Mouse (Mus musculus): ENCODE measurements around the gene Ube4a.

The Ube4a gene

DNA sequence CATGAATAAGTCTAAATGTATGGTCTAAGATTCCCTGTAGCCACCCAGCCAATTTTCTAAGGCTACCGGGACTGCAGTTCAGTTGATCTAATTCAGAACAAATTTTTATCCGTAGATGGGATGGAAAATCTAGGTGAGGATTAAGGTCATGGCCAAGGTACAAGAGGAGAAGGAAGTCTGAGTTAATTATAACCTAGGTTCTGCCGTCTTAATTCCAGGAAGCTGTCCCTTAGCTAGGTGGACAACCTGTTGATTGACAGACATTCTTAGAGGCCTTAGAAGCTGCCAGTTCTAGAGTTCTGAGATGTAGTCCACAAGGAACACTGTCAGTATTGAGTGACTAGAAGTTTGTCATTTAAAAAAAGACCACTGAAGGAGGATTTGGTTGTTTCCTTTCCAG lies 65.7 kb downstream of the Ube4a start:
- DNase-seq (ENCODE audit: low spot score), result peak; percentile 23

DNA sequence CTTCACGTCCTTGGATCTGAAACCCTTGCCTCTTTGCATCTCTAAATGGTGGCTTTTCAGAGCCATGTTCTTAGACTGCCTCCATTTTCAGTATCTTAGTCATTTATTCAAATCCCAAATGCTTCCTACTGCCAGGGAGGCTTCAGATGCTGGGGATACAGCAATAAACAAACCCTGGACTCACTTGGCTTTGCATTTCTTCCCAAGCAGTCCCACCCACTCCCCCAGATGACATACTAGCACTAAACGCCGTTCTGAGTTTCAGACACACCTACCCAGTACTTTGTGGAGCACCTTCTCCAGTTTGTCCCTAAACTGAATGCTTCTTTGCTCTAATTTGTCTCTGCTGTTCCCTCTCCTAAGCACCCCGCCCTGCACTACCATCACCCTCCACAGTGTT lies 68.4 kb downstream of the Ube4a start:
- DNase-seq (ENCODE audit: low spot score), result no peak

DNA sequence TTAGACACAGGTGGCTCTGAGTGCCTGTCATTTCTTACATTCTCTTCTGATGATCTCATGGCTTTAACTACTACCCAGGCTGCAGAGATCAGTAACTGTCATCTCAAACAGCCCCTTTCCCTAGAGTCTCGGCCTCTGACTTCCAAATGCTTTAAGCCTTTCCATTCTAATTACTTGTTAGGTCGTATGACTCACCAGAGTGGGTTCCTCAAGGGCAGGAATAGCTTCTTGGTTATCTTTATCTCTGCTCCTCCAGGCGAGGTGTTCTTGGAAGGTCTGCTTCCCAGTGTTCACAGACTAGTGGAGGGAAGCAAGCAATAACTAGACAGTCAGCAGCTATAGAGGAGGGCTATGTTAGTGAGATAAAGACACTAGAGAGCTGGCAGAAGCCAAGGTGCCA lies 72.7 kb downstream of the Ube4a start:
- DNase-seq (ENCODE audit: low spot score), result no peak

DNA sequence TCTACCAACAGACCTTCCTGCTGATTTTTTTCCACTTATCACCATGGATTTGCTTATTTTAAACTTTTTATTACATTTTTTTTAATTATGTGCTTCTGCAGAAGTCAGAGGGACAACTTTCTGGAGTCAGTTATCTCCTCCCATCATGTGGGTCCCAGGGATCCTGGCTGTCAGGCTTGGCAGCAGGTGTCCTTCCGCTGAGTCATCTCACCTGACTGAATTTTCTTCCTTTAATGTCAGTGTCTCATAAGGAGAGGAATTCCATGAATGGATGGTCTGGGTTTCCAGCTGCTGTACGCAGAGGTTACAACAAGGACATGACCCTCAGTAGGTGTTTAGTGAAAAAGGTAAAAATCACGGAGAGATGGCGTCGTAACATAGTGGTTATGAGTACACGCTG lies 74.2 kb downstream of the Ube4a start:
- no peak for DNase-seq (ENCODE audit: low spot score)

DNA sequence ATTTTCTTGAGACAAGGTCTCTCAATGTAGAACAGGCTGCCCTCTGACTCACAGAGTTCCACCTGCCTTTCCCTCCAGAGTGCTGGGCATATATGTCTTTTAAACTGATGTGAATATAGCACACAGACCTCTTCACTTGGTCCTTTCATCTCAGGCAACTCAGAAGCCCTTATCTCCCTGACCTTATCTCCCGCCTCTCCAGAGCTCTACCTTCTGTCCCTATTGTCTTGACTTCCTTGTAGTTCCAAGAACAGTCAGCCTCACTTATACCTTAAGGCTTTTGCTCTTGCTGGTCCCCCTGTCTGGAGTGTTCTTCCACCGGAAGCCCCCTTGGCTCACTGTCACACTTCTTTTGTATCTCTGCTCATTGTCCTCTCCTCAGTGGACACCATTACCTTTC lies 75.3 kb downstream of the Ube4a start:
- no peak for DNase-seq (ENCODE audit: low spot score)

DNA sequence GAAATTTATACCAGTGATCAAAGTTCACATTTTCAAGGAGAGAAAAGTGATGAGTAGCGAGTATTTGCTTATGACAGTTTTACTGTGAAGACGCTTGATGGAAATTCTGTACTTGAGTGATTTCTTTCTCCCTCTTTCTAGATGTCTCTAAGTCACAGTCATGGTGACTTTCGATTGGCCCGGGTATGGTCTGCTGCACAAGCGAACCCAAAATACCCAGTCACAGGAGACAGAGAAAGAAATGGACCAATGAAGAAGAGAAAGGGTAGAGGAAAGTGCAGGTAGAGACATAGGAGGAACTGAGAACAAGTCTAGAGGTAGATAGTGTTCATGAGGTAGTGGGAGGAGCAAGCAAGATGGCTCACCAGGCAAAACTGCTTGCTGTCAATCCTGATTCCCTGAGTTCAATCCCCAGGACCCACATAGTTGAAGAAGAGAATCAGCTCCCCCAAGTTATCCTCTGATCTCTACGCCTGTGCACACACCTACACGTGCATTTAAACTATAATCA lies 77.2 kb downstream of the Ube4a start:
- no peak for DNase-seq (ENCODE audit: low spot score)

DNA sequence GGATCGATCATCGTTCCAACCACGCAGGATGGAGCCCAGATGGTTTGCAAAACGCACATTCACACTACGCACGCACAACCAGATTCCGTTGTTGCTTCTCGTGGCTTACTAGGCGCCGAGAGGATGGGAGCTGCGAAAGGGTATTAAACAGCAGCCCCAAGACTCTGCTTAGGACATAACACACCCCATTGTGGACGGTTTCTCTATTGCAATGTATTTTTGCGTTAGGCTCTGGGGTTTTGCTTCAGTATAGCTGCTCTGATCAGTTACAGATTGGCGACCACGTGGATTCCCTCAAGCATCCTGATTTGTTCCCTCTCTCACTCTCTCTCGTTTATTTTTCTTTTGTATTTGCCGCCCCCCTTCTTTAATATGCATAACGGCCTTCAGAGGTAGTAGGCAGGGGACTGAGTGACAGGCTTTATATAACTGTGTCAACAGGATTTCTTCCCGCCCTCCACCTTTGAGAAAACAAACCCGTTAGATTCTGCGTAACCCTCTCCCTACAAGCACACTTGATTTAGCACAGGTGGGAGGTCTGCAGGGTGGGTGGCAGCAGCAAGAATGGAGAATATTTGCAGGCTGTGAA lies 82.3 kb downstream of the Ube4a start:
- DNase-seq (ENCODE audit: low spot score), result no peak

DNA sequence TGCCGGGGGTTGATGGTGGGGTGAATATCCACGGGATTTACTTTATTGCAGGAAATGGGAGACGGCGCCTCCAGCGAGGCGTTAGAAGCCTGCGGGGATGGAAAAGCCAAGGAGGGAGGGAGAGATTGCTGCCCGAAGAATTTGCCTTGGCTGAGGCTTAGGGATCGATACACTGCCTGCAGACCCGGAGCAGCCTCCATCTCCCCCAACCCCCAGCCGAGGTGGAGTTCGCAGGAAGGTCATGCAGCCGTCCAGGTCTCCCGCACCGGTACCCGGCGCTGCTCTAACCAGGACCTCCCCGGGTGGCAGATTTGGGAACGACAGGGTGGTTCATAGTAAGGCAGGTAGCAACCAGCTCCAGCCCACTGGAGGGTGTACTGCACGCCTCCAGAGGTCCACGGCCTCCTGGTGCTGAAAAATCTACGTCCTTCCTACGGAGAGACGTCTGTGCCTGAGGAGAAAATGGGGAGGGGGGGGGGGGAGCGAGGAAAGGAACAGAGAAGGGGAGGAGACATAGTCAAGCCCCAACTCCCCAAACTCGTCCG lies 82.9 kb downstream of the Ube4a start:
- DNase-seq (ENCODE audit: low spot score), result peak; percentile 54

DNA sequence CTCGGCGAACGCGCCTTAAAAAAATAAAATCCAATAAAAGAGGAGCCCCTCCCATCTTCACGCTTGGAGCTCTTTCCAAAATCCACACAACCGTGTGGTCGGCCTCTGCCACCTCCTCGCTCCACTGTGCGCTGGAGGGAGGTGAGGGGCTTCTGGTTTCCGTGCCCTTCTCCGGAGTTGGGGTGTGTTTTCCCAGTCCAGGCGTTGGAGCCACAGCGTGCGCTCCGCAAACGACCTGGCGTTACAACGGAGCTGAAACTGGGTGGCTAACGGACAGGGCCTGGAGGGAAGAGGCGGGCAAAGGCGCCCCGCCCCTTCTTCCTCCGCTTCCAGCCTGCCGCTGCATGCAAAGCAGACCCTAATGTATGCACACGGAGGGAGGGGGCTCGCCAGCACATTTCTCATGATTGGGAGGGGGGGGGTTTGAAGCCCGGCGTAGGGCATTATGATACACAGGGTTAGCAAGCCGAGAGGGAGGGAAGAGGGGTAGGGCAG lies 83.4 kb downstream of the Ube4a start:
- peak; percentile 89 for DNase-seq (ENCODE audit: low spot score)

DNA sequence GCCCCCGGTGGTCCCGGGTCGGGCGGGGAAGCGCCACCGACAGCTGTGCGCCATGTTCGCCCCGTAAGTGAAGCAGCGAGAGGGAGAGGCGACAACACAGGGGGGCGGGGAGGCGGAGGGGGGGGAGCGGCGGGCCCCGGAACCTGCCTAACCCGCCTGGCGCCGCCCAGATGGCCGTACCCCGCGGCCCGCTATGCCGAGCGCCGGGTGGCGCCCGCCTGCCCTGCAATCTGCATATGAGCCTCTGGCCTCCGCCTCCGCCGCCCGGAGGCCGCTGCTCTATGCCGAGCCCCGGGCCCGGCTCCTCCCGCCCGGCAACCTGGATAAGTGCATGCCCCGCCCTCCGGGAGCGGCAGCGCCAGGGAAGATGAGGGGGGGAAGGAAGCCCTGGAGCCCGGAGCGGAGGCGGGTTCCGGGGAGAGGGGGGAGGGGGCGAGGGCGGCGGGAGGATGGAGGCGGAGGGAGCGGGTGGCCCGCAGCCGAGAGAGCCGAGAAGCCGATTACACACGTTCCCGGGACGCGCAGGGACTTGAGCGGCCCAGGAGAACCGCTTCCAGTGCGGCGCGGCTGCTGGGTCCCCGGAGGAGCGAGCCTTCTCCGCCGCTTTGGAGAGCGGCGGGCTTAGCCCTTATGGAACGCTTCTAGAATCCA lies 84.1 kb downstream of the Ube4a start, which contains the start of gene Kmt2a:
Gene Kmt2a, minus strand, starts transcription at position 76 of the 651 bp plus-strand sequence.
- peak; percentile 98 for DNase-seq (ENCODE audit: low spot score)

DNA sequence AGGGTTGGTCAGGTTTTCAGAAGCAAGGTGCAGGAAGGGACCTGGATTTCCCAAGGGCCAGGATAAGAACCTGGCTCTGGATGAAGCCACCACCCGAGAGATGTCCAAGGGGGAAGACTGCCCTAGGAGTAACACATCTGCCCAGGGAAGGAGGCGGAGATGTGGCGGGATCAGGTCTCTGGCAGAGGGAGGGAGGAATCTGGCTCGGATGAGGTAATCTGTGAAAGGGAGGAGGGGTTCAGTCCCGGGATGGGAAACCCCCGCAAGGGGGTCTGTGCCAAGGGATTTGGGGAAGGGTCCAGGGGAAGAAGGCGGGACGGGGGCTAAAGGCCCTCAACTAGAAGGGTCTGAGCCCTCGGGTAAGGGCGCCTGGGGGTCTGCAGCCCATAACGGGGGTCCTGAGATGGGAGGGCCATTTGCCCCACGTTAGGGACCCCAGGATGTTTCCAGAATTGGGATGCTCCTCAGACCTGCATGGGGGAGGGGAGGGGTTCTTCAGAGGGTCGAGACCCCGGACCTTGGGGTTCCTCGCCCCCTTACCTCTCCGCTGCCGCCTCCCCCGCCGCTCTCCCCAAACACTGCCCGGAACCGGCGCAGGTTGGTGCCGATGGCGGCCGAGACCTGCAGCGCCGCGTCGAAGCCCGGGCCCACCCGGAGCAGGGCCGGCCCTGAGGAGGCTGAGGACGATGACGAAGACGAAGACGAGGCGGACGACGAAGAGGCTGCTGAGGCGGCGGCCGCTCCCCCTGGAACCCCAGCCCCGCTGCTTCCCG lies 84.9 kb downstream of the Ube4a start:
- peak; percentile 22 for DNase-seq (ENCODE audit: low spot score)

DNA sequence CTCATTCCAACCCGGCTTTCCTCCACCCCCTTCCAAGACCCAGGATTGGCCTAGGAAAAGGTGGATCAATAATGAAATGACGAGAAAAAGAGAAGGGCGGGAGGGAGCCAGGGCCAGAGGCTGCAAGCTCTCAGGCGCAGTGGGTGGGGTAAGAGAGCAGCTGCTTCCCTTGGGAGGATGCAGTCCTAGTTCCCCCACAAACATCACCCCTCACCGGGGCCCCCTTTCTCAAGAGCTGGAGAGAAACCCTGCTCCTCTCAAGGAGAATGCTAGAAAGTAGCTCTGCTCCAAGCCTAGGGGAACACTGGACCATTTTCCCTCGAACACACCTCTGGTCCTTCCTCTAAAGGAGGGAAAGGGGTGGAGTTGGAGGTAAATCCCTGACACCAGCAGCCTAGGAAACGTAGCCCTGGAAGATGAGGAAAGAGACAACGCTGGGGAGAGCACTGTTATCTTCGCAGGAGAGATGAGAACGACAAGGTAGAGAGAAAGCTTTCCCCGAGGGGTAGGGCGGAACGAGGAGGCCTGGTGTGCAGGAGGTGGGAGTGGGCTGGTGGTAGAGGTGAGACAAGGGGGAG lies 85.6 kb downstream of the Ube4a start:
- DNase-seq (ENCODE audit: low spot score), result no peak

DNA sequence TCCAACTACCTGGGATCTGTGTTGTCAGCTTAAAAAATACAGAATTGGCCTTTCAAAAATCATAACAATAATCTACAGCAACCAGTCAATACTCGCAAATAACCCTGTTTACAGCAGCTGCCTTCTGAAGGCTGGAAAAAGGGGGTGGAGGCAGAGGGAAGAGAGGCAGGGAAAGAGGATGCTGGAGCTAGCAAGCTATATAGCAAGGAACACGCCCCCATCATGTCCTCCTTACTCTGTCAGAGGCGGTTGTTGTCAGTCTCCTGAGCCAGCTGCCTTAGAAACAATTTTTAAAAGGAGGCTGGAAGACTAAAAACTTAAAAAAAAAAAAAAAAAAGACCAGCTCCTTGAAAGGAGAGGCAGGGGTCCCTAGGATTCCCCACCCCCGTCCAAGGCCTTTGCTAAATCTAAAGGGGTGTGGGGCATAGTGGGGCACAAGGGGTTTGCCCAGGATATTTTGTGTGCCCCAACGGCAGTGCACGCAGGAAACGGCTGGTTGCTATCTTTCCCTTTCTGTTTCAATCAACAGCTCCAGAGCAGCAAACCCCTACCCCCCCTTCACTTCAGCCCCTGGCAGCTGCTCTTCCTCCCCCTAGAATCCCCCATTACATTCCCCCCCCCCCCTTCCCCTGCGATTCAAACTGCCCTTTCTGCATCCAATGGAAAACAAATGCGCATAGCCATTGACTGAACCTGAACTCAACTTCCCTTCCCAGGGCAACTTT lies 86.5 kb downstream of the Ube4a start:
- DNase-seq (ENCODE audit: low spot score), result no peak

DNA sequence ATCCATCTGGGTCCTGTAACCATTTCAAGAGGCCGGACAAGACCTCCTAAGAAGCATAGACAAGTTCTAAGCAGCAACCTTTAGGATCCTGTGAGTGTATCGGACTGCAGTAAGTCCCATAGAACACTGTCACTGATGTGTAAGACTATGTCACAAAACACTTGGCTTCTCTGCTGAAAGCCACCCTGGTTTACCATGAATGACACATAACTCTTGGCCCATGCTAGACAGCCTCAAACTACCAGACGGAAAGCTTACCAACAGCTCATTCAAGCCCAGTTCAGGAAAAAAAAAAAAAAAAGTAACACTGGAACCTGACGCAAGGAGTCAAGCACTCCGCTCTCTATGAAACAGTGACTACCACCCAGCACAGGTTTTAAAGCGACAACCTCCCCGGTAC lies 87.7 kb downstream of the Ube4a start:
- DNase-seq (ENCODE audit: low spot score), result no peak

DNA sequence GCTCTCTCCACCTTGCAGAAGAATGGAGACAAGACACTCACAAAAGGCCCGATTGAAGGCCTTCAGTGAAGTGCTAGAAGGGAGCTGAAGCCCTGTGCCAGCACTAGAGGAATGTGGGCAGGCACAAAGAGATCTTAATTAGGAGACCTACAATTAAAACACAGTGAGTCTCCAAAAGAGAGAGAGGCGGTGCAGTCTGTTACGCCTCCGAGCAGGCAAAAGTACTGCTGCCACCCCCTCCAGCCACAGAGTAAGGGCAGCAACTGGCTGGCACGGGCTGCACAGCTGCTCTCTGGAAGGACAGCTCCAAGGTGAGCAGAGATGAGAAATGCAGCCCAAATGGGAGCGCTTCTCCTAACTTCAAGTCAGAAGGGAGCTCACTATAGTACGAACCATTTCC lies 89.9 kb downstream of the Ube4a start:
- no peak for DNase-seq (ENCODE audit: low spot score)

DNA sequence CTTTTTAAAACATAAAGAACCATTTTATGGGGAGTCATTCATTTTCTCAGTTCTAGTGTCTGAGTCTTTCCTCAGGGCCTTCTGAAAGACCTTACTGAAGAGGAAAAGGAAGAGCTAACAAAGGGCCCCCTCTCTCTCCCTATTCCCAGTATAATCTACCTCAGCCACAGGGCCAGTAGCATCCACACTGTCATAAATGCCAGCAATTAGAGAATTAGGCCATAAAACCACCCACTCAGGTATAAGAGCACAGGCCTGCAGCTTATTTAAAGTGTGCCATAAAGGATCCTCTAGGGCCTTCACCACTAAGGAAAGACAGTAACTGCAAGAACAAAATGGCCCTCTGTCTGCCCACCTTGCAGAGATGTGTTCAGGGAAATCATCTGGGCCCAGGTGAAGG lies 91.2 kb downstream of the Ube4a start:
- DNase-seq (ENCODE audit: low spot score), result no peak

DNA sequence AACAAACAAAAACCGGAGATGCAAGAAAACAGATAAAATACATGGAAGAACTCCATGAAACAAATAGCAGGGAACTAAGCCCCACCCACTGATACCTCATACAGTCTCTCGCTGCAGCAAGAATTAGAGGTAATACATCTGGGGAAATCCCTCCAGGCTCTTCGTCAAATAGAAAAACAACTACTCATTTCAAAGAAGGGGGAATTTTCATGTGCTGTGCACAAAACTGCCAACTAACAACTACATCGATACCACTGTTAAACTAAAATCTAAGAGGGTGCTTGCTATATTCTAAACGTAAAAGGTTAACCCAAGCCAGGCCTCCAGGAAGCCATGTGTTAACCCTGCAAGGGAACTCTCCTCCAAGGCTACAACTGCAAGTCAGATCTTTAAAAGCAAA lies 91.7 kb downstream of the Ube4a start:
- DNase-seq (ENCODE audit: low spot score), result no peak
